Mouse (Mus musculus) liver, postnatal 0 days (tissue): ENCODE data around the gene Hnf1b.

Experiments used
- CTCF ChIP-seq: sonication (generic); IDR thresholded peaks from 2 replicates; pipeline ENCODE4 v1.5.1; 2016; ENCODE audit warnings: antibody characterized with exemption, low read depth
- EP300 ChIP-seq: IDR thresholded peaks from 2 replicates; pipeline ENCODE4 v1.6.1; 2016; ENCODE audit warnings: antibody characterized with exemption, low read depth, mild to moderate bottlenecking

GRCm38 (mm10) chr11:83902812-83903211 lies 52.9 kb downstream of the Hnf1b start:
- TF ChIP-seq CTCF = no peak
- TF ChIP-seq EP300 = no peak
